Mouse (Mus musculus) neutrophil, adult 5-6 weeks (primary cell): ENCODE results near the gene Shmt2. TPM values are rescaled to one million over a fixed set of nuclear protein-coding genes. Genes with fewer than 3 reads are reported as not detected.

ENCODE experiments used
- ATAC-seq: fragments of 151-379, 151-347 bp; 2 replicates; pipeline ENCODE4 v1.8.0; 2017; ENCODE audit warnings: mild to moderate bottlenecking, moderate TSS enrichment; ENCODE audit not compliant: insufficient number of reproducible peaks, poor library complexity, low FRiP score, severe bottlenecking; ENCODE audit errors: extremely low read depth
- total RNA-seq: library from RNA; stranded (forward); fragments of 200-1000 nt; gene quantifications from 2 replicates; pipeline ENCODE4 v1.2.3, GENCODE M21; 2017

The Shmt2 gene
- total RNA-seq = 22.8 and 25.0 TPM in 2 replicates

- ATAC-seq = 0 out of 2 replicates have a peak, but pooled peaks have one; percentile 27
These were observed at the start of gene Shmt2 for GRCm38 (mm10) chr10:127522088-127522581. Shmt2 (minus strand) TSS chr10:127522444.

- no peak for ATAC-seq
These were observed 48.8 kb upstream of the Shmt2 start for GRCm38 (mm10) chr10:127570937-127571641.

- ATAC-seq = no peak
These were observed 48.1 kb upstream of the Shmt2 start for GRCm38 (mm10) chr10:127570384-127570783.

- no peak; the same call in 1 of the 2 replicates for ATAC-seq
These were observed 47.2 kb upstream of the Shmt2 start for GRCm38 (mm10) chr10:127569450-127569849.

- no peak for ATAC-seq
These were observed 44.5 kb upstream of the Shmt2 start for GRCm38 (mm10) chr10:127566553-127567326.

GRCm38 (mm10) chr10:127564301-127564700 is 42.1 kb upstream of the Shmt2 start:
- no peak for ATAC-seq

- no peak for ATAC-seq
These were observed 41.6 kb upstream of the Shmt2 start for GRCm38 (mm10) chr10:127563840-127564239.

- no peak for ATAC-seq
These were observed 38.9 kb upstream of the Shmt2 start for GRCm38 (mm10) chr10:127561145-127561544.

- ATAC-seq = no peak
These were observed 35.2 kb upstream of the Shmt2 start for GRCm38 (mm10) chr10:127557397-127557796.

- ATAC-seq = no peak
These were observed 33.5 kb upstream of the Shmt2 start for GRCm38 (mm10) chr10:127555703-127556102.

- ATAC-seq = no peak
These were observed 27.6 kb upstream of the Shmt2 start for GRCm38 (mm10) chr10:127549892-127550291.

- ATAC-seq = no peak
These were observed 26.0 kb upstream of the Shmt2 start for GRCm38 (mm10) chr10:127548236-127548635.

- ATAC-seq = no peak
These were observed 24.3 kb upstream of the Shmt2 start for GRCm38 (mm10) chr10:127546505-127546904.

GRCm38 (mm10) chr10:127544375-127544774 is 22.1 kb upstream of the Shmt2 start:
- ATAC-seq = no peak

- no peak for ATAC-seq
These were observed 21.7 kb upstream of the Shmt2 start for GRCm38 (mm10) chr10:127543916-127544315.

GRCm38 (mm10) chr10:127542720-127543119 is 20.5 kb upstream of the Shmt2 start:
- no peak for ATAC-seq

GRCm38 (mm10) chr10:127542084-127542483 is 19.8 kb upstream of the Shmt2 start:
- ATAC-seq = no peak

- no peak for ATAC-seq
These were observed 19.3 kb upstream of the Shmt2 start for GRCm38 (mm10) chr10:127541510-127541909.

- ATAC-seq = peak; percentile 42
These were observed 15.8 kb upstream of the Shmt2 start for GRCm38 (mm10) chr10:127537854-127538583.
